Mouse (Mus musculus): ENCODE results near the gene Atg4d.
"Not testable (repeated sequence)": the region's sequence is repeated elsewhere in the genome, so short reads cannot be mapped to it uniquely, and the experiment has no call there.

The Atg4d gene

DNA sequence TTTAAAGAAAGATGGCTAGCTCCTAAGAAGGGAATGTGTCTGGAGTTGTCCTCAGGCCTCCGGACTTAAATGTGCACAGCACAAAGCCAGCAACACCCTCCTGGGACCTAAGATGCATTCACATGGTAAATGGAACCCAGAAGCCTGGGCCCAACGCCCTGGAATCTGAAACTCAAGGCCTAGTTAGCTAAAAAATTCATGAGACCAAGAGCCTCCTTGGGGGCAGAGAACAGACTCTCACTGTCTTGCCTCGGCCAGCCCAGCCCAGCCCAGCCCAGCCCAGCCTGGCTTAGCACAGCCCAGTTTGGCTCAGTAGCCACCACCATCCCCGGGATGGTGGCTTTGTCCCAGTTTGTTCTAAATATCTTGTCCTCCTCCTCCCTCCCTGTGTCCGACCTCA lies 50.3 kb downstream of the Atg4d start:
- DNase-seq, result no peak

DNA sequence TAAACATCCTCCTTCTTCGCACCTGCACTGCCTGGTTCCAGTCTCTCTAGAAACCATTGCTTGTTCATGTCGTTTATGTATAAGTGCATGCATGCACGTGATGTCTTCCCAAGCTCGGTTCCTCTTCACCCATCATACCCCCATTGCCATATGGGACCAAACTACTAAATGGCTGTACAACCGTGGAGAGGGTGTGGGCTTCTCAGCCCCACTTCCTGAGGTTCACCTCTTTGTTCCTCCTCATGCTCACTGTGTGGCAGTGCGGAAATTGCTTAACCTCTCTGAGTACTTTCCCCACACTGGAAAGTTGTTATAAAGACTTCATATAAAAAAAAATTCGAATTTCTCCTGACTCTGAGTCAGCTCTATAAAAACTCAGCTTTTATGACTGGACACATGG lies 51.6 kb downstream of the Atg4d start:
- DNase-seq, result peak; percentile 53 to 72

DNA sequence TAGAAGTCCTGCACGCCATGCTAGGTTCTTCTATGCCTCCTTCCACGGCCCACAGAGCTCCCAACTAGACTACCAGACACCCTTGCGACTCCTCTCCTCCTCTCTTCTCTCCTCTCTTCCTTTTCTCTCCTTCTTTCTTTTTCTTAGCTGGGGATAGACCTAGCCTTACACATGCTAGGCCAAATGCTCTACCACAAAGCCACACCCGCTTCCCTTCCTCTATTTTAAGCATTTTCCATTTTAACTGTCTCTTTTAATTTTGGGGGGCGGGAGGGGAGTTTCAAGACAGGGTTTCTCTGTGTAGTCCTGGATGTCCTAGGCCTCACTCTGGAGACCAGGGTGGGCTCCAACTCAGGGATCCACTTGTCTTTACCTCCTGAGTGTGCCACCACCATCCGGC lies 53.7 kb downstream of the Atg4d start:
- DNase-seq, result no peak

DNA sequence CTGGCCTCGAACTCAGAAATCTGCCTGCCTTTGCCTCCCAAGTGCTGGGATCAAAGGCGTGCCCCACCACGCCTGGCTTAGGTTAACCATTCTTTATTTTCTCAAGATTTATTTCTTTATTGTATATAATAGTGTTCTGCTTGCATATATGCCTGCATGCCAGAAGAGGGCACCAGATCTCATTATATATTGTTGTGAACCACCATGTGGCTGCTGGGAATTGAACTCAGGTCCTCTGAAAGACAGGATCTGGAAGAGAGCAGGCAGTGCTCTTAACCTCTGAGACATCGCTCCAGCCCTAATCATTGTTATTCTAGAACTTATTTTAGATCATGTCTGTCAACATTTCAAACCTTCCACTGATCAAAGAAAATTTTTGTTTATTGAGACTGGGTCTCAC lies 54.4 kb downstream of the Atg4d start:
- DNase-seq, result no peak

DNA sequence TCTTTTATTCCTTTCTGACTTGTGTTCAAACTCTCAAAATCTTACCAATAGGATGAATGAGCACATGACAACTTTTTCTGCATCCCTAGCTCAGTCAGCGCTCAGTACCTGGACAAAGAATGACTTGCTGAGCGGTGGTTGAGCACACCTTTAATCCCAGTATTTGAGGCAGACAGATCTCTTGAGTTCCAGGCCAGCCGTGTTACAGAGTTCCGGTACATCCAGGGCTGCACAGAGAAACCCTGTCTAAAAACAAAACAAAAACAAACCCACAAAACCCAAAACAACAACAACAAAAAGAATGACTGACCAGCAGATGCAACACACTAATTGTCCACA lies 55.2 kb downstream of the Atg4d start:
- DNase-seq, result no peak

DNA sequence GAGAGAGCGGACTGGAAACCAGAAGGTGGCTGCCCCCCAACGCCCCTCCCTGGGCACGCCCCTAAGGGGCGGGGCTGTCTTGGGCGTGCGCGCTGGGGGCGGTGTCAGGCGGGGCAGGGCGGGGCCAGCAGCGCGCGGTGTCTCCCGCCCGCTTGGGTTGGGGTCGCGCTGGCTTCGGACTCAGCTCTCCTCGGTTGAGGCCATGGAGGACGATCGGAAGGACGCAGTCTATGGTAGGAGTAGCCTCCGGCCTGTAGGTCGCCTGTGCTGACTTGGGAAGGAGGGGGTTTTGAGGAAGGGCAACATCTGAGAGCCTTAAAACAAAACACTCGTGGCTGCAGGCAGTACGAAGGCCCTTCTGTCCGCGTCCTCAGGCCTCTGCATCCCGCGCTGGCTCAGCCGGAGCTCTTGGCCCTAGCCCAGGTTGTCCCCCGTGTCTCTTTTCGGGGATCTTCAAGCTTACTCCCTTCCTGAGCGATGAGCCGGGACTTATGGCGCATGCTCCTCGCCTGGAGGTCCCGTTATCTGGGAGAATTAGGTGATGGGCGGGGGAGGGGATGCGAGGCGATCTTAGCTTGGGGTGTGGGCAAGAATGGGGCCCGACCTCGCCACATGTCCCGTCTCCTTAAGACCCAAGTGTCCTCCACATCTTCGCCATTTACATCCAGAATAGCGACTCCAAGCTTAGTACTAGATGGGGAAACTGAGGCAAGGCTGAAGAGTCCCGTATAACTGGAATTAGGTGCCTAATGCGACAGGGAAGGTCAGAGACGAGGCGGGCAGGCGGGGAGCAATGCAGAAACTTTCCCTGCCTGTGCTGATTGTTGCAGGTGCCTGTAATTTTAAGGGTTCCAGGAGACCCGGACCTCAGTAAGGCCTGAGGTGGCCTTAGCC lies 55.8 kb downstream of the Atg4d start, which contains the start of gene Slc44a2:
TSS of gene Slc44a2 (plus strand) at position 80 of the 894 bp plus-strand sequence.
- peak; percentile 91 to 93 for DNase-seq

DNA sequence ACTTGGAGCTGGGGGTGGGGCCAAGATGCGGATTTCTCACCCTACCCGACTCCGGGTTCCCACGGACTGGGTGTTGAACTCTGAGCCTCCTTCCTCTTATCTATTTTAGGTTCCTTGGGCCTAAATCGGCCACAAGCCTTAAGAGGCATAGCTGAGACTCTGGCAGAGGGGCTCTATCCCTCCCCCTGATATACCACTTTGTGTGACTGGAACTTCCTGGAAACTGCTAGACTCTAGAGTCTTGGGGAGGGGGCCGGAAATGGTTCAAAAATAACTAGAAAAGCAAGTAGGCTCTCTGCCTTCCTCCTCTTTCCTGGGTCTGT lies 56.4 kb downstream of the Atg4d start:
- DNase-seq, result peak; percentile 67 to 72

DNA sequence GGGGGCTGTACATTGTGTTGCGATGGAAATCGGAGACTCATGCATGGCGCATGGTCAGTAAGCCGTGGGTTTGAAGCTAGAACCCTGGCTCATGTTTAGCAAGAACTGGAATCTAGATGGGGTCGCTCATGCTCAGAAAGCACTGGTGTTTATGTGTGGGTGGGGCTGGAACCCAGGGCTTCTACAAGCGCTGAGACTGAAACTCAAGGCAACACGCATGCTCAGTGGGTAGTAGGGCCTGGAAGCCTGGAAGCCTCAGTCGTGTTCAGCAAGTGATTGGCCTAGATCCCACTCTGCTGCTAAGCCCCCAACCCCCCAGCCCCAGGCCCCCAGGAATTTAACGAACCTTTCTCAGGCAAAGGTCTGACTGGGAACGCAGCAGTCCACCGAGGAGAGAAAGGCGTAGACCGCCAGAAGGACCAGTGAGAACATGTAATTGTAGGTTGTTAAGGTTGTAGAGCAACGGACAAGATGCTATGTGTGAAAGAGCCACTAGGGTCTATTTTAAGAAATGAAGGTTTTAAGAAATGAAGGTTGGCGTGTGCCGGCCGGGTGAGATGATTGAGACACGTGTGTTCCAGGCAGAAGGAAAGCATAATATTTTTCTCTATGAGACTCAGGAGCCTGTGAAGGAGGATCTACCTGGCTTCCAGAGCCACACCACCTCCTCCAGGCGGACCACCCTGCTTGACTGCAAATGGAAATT lies 57.3 kb downstream of the Atg4d start:
- DNase-seq, result peak; percentile 69 to 81

DNA sequence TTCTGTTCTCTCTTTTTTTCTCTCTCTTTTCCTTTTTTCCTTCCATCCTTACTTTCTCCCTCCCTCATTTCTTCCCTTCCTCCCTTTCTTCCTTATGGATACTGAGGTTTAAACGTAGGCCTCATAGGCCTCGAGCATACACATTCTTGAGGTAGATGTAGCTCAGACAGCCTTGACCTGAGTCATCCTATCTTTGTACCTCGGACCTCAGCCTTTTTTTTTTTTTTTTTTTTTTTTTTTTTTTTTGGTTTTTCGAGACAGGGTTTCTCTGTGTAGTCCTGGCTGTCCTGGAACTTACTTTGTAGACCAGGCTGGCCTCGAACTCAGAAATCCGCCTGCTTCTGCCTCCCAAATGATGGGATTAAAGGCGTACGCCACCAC lies 57.8 kb downstream of the Atg4d start:
- DNase-seq, result not testable (repeated sequence)

DNA sequence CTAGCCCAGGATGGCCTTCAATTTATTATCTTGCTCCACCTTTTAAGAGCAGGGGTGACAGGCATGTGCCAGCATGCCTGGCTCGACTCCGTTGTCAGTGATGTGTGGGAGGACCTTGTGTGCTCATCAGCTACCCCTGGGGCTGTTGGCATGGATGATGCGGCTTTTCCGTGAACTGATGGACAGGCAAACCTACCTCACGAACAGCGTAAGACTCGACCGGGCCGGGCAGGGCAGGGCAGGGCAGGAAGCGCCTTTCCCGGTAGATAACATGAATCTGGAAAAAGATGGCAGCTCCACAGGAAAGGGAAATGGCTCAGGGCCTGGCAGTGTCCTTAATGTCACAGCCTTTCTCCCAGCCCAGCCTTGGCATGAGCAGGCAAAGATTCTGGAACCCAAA lies 59.2 kb downstream of the Atg4d start:
- DNase-seq, result no peak

Measured in thymus, postnatal 36 days (tissue).